Mouse (Mus musculus): ENCODE results near the gene Hoxb13. TPM values are rescaled to one million over a fixed set of nuclear protein-coding genes. Genes with fewer than 3 reads are reported as not detected.

Gene Hoxb13
- total and polyA plus RNA-seq, 3 experiments, result 13.8 to 16.7 TPM; not detected in 1

GRCm38 (mm10) chr11:96170711-96171379 lies 23.3 kb upstream of the Hoxb13 start:
- H3K27me3 ChIP-seq (ENCODE audit: control insufficient read depth in 1 of 2, insufficient read depth in 2 of 2, low read length in 2 of 2), result peaks cover 23 to 29% of the 10 kb centered on the region in 2 experiments
- no peak overlapping the region for H3K4me3 ChIP-seq (ENCODE audit: control insufficient read depth in 1 of 2, insufficient read depth in 1 of 2, low read depth in 2 of 2, low read length in 2 of 2)
- DNase-seq (ENCODE audit: low read depth, low spot score), result no peak
- H3K9me3 ChIP-seq (replicated peaks; ENCODE audit: insufficient read depth, low read length), result no peaks in the 10 kb centered on the region
- no peaks in the 10 kb centered on the region for H3K36me3 ChIP-seq (ENCODE audit: control insufficient read depth in 1 of 2, insufficient read depth in 2 of 2, low read length in 2 of 2)
- no peaks in the 10 kb centered on the region for H3K79me2 ChIP-seq (ENCODE audit: control insufficient read depth, insufficient read depth, low read length, poor library complexity)
- no peak overlapping the region for H3K9ac ChIP-seq (ENCODE audit: control insufficient read depth, low read depth, low read length, poor library complexity, severe bottlenecking)
- TF ChIP-seq RCOR1 (IDR thresholded peaks at IDR 0.05; ENCODE audit: low read depth, low read length) (no peak), MYC (IDR thresholded peaks at IDR 0.05; ENCODE audit: low read depth, low read length) (no peak), POLR2A (IDR thresholded peaks at IDR 0.05; ENCODE audit: control insufficient read depth in 1 of 2, insufficient read depth in 1 of 2, low read depth in 1 of 2, low read length in 2 of 2, poor library complexity in 1 of 2) (no peak), MAFK (IDR thresholded peaks at IDR 0.05; ENCODE audit: borderline replicate concordance, low read depth, low read length) (no peak), RAD21 (IDR thresholded peaks at IDR 0.05; ENCODE audit: low read depth, low read length) (no peak), HCFC1 (IDR thresholded peaks at IDR 0.05; ENCODE audit: low read depth, low read length) (no peak), NELFE (IDR thresholded peaks at IDR 0.05; ENCODE audit: low read depth, low read length) (no peak), USF1 (IDR thresholded peaks at IDR 0.05; ENCODE audit: low read depth, low read length) (no peak), MEF2A (IDR thresholded peaks at IDR 0.05; ENCODE audit: extremely low read depth, insufficient replicate concordance, low read depth, low read length, poor library complexity, severe bottlenecking) (no peak), CHD2 (IDR thresholded peaks at IDR 0.05; ENCODE audit: low read length) (no peak)
- H3K4me1 ChIP-seq (ENCODE audit: control insufficient read depth in 1 of 2, insufficient read depth in 2 of 2, low read length in 2 of 2), result no peaks in the 10 kb centered on the region
- H3K27ac ChIP-seq (ENCODE audit: control insufficient read depth, low read depth, low read length), result no peak overlapping the region

GRCm38 (mm10) chr11:96171601-96172000 lies 22.5 kb upstream of the Hoxb13 start:
- no peaks in the 10 kb centered on the region for H3K79me2 ChIP-seq (ENCODE audit: control insufficient read depth, insufficient read depth, low read length, poor library complexity)
- no peak overlapping the region for H3K4me3 ChIP-seq (ENCODE audit: control insufficient read depth in 1 of 2, insufficient read depth in 1 of 2, low read depth in 2 of 2, low read length in 2 of 2)
- no peak for TF ChIP-seq USF2 (IDR thresholded peaks at IDR 0.05; ENCODE audit: borderline replicate concordance in 1 of 2, insufficient read depth in 1 of 2, low read depth in 1 of 2, low read length in 2 of 2)
- TF ChIP-seq E2F4 (IDR thresholded peaks at IDR 0.05; ENCODE audit: borderline replicate concordance, low read depth, low read length), result no peak
- no peak for TF ChIP-seq CTCF (IDR thresholded peaks at IDR 0.05 in 2 of 3, conservative IDR thresholded peaks at IDR 0.05 in 1 of 3; ENCODE audit: control insufficient read depth in 1 of 3, insufficient read depth in 1 of 3, low read depth in 2 of 3, low read length in 3 of 3, poor library complexity in 1 of 3, severe bottlenecking in 1 of 3)
- no peak for TF ChIP-seq MAZ (IDR thresholded peaks at IDR 0.05; ENCODE audit: low read depth, low read length)
- TF ChIP-seq RCOR1 (IDR thresholded peaks at IDR 0.05; ENCODE audit: low read depth, low read length), result no peak
- TF ChIP-seq HCFC1 (IDR thresholded peaks at IDR 0.05; ENCODE audit: low read depth, low read length), result no peak
- TF ChIP-seq RAD21 (IDR thresholded peaks at IDR 0.05; ENCODE audit: low read depth, low read length), result no peak
- TF ChIP-seq UBTF (IDR thresholded peaks at IDR 0.05; ENCODE audit: borderline replicate concordance, insufficient read depth, low read depth, low read length), result no peak
- no peak for TF ChIP-seq CHD1 (IDR thresholded peaks at IDR 0.05; ENCODE audit: low read depth, low read length)
- no peak for TF ChIP-seq POLR2A (IDR thresholded peaks at IDR 0.05; ENCODE audit: control insufficient read depth in 1 of 2, insufficient read depth in 1 of 2, low read depth in 1 of 2, low read length in 2 of 2, poor library complexity in 1 of 2)
- no peak for TF ChIP-seq MXI1 (IDR thresholded peaks at IDR 0.05; ENCODE audit: low read depth, low read length)
- no peak for TF ChIP-seq ETS1 (IDR thresholded peaks at IDR 0.05; ENCODE audit: low read depth, low read length)
- H3K9me3 ChIP-seq (replicated peaks; ENCODE audit: insufficient read depth, low read length), result no peaks in the 10 kb centered on the region
- H3K36me3 ChIP-seq (ENCODE audit: control insufficient read depth in 1 of 2, insufficient read depth in 2 of 2, low read length in 2 of 2), result no peaks in the 10 kb centered on the region
- H3K27ac ChIP-seq (ENCODE audit: control insufficient read depth, low read depth, low read length), result no peak overlapping the region
- no peak for DNase-seq (ENCODE audit: low read depth, low spot score)
- H3K9ac ChIP-seq (ENCODE audit: control insufficient read depth, low read depth, low read length, poor library complexity, severe bottlenecking), result no peak overlapping the region
- no peaks in the 10 kb centered on the region for H3K4me1 ChIP-seq (ENCODE audit: control insufficient read depth in 1 of 2, insufficient read depth in 2 of 2, low read length in 2 of 2)
- peaks cover 20 to 29% of the 10 kb centered on the region in 2 experiments for H3K27me3 ChIP-seq (ENCODE audit: control insufficient read depth in 1 of 2, insufficient read depth in 2 of 2, low read length in 2 of 2)

Measured in MEL (cell line).